Mouse (Mus musculus): ENCODE measurements at regions not wholly inside any gene's neighbourhood (a gene's known extent, or its start where the extent isn't known, plus 50 kb on each side); places are given as distances from the start of the nearest gene placed in this dataset.

- Histone ChIP-seq H3K9ac (no peak overlapping the region), H3K27ac (ENCODE audit: low read depth) (no peak overlapping the region), H3K36me3 (ENCODE audit: insufficient read depth) (no peaks in the 10 kb centered on the region), H3K9me3 (ENCODE audit: low read depth, low read length) (no peaks in the 10 kb centered on the region), H3K4me1 (ENCODE audit: insufficient read depth) (no peaks in the 10 kb centered on the region), H3K4me3 (ENCODE audit: low read depth, low read length) (no peak overlapping the region), H3K4me2 (no peak overlapping the region), H3K27me3 (ENCODE audit: insufficient read depth, low read length) (no peaks in the 10 kb centered on the region)
- DNase-seq = no peak
- TF ChIP-seq CTCF (IDR thresholded peaks at IDR 0.05; ENCODE audit: low read depth) = no peak
- WGBS = 69% methylated on average over 6 of the region's 6 CpGs
- ATAC-seq (ENCODE audit: insufficient read depth) = no peak
Measured at GRCm38 (mm10) chr17:49305116-49305515, 123.0 kb upstream of the Mocs1 start.

GRCm38 (mm10) chr17:49309079-49309478 is 119.1 kb upstream of the Mocs1 start:
- no peak overlapping the region for H3K9ac ChIP-seq
- 15% methylated on average over 5 of the region's 5 CpGs for WGBS
- peak; percentile 83 for ATAC-seq (ENCODE audit: insufficient read depth)
- H3K27ac ChIP-seq (ENCODE audit: low read depth) = no peak overlapping the region
- no peak for TF ChIP-seq CTCF (IDR thresholded peaks at IDR 0.05; ENCODE audit: low read depth)
- H3K4me3 ChIP-seq (ENCODE audit: low read depth, low read length) = no peak overlapping the region
- no peaks in the 10 kb centered on the region for H3K9me3 ChIP-seq (ENCODE audit: low read depth, low read length)
- DNase-seq = peak; percentile 85
- H3K36me3 ChIP-seq (ENCODE audit: insufficient read depth) = no peaks in the 10 kb centered on the region
- no peaks in the 10 kb centered on the region for H3K4me1 ChIP-seq (ENCODE audit: insufficient read depth)
- no peaks in the 10 kb centered on the region for H3K27me3 ChIP-seq (ENCODE audit: insufficient read depth, low read length)
- H3K4me2 ChIP-seq = peak overlapping the region; percentile 46

- no peak for TF ChIP-seq CTCF (IDR thresholded peaks at IDR 0.05; ENCODE audit: low read depth)
- Histone ChIP-seq H3K4me3 (ENCODE audit: low read depth, low read length) (no peak overlapping the region), H3K27me3 (ENCODE audit: insufficient read depth, low read length) (no peaks in the 10 kb centered on the region), H3K27ac (ENCODE audit: low read depth) (no peak overlapping the region), H3K36me3 (ENCODE audit: insufficient read depth) (no peaks in the 10 kb centered on the region), H3K4me1 (ENCODE audit: insufficient read depth) (no peaks in the 10 kb centered on the region), H3K9me3 (ENCODE audit: low read depth, low read length) (no peaks in the 10 kb centered on the region), H3K4me2 (no peak overlapping the region), H3K9ac (no peak overlapping the region)
- ATAC-seq (ENCODE audit: insufficient read depth) = no peak
- 76% methylated on average over 2 of the region's 2 CpGs for WGBS
- DNase-seq = no peak
Measured at GRCm38 (mm10) chr17:49314196-49314595, 114.0 kb upstream of the Mocs1 start.

DNA sequence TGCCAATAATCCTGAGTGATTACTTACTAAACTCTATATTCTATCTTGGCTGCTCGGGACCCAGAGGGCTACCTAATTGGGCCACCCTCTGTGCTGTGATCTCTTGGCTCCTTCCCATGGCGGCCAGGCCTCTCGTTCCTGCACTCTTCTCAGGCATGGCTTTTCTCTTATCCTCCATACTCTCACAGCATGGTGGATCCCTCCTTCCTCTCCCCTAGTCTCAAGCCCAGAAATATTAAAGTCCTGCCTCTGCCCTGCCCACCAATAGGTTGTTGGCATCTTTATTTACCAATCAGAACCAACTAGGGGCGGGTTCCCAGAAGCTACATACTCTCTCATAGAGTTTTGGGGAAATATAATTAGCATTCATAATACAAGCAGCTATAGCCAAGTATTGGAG is 100.6 kb upstream of the Mocs1 start:
- TF ChIP-seq CTCF (IDR thresholded peaks at IDR 0.05; ENCODE audit: low read depth) = no peak
- ATAC-seq (ENCODE audit: insufficient read depth) (no peak), DNase-seq (no peak)
- Histone ChIP-seq H3K9ac (no peak overlapping the region), H3K4me1 (ENCODE audit: insufficient read depth) (no peaks in the 10 kb centered on the region), H3K9me3 (ENCODE audit: low read depth, low read length) (no peaks in the 10 kb centered on the region), H3K36me3 (ENCODE audit: insufficient read depth) (no peaks in the 10 kb centered on the region), H3K27ac (ENCODE audit: low read depth) (no peak overlapping the region), H3K4me3 (ENCODE audit: low read depth, low read length) (no peak overlapping the region), H3K4me2 (no peak overlapping the region), H3K27me3 (ENCODE audit: insufficient read depth, low read length) (no peaks in the 10 kb centered on the region)
- WGBS = 58% methylated on average over 4 of the region's 4 CpGs

- H3K27ac ChIP-seq (ENCODE audit: low read depth) = no peak overlapping the region
- peak; percentile 60; the same call in 1 of the 2 replicates for ATAC-seq (ENCODE audit: insufficient read depth)
- 44% methylated on average over 5 of the region's 5 CpGs for WGBS
Measured at GRCm38 (mm10) chr17:49335318-49335717, 92.8 kb upstream of the Mocs1 start.

GRCm38 (mm10) chr17:49337881-49338280 is 90.3 kb upstream of the Mocs1 start:
- no peak overlapping the region for H3K27ac ChIP-seq (ENCODE audit: low read depth)
- H3K4me1 ChIP-seq (ENCODE audit: insufficient read depth) = no peaks in the 10 kb centered on the region
- DNase-seq (peak; percentile 2), ATAC-seq (ENCODE audit: insufficient read depth) (no peak)
- H3K9ac ChIP-seq = no peak overlapping the region
- H3K27me3 ChIP-seq (ENCODE audit: insufficient read depth, low read length) = no peaks in the 10 kb centered on the region
- H3K4me3 ChIP-seq (ENCODE audit: low read depth, low read length) = no peak overlapping the region
- TF ChIP-seq CTCF (IDR thresholded peaks at IDR 0.05; ENCODE audit: low read depth) = no peak
- WGBS = 78% methylated on average over 5 of the region's 5 CpGs
- H3K36me3 ChIP-seq (ENCODE audit: insufficient read depth) = no peaks in the 10 kb centered on the region
- H3K9me3 ChIP-seq (ENCODE audit: low read depth, low read length) = peaks cover 3% of the 10 kb centered on the region; the same call in 1 of the 2 replicates
- no peak overlapping the region for H3K4me2 ChIP-seq

More at GRCm38 (mm10) chr17:49335318-49335717, 92.8 kb upstream of the Mocs1 start:
- no peak for TF ChIP-seq CTCF (IDR thresholded peaks at IDR 0.05; ENCODE audit: low read depth)
- no peaks in the 10 kb centered on the region for H3K9me3 ChIP-seq (ENCODE audit: low read depth, low read length)
- no peak overlapping the region for H3K4me2 ChIP-seq
- no peaks in the 10 kb centered on the region for H3K36me3 ChIP-seq (ENCODE audit: insufficient read depth)
- H3K9ac ChIP-seq = no peak overlapping the region
- H3K4me1 ChIP-seq (ENCODE audit: insufficient read depth) = no peaks in the 10 kb centered on the region
- no peak overlapping the region for H3K4me3 ChIP-seq (ENCODE audit: low read depth, low read length)
- no peaks in the 10 kb centered on the region for H3K27me3 ChIP-seq (ENCODE audit: insufficient read depth, low read length)
- DNase-seq = peak; percentile 79

- Histone ChIP-seq H3K9ac (no peak overlapping the region), H3K4me1 (ENCODE audit: insufficient read depth) (no peaks in the 10 kb centered on the region), H3K36me3 (ENCODE audit: insufficient read depth) (no peaks in the 10 kb centered on the region), H3K9me3 (ENCODE audit: low read depth, low read length) (peaks cover 3% of the 10 kb centered on the region; the same call in 1 of the 2 replicates), H3K27ac (ENCODE audit: low read depth) (no peak overlapping the region), H3K27me3 (ENCODE audit: insufficient read depth, low read length) (no peaks in the 10 kb centered on the region), H3K4me2 (no peak overlapping the region), H3K4me3 (ENCODE audit: low read depth, low read length) (no peak overlapping the region)
- ATAC-seq (ENCODE audit: insufficient read depth) = no peak
- WGBS = 72% methylated on average over 2 of the region's 2 CpGs
- TF ChIP-seq CTCF (IDR thresholded peaks at IDR 0.05; ENCODE audit: low read depth) = no peak
- DNase-seq = no peak
Measured at GRCm38 (mm10) chr17:49342636-49343035, 85.5 kb upstream of the Mocs1 start.

DNA sequence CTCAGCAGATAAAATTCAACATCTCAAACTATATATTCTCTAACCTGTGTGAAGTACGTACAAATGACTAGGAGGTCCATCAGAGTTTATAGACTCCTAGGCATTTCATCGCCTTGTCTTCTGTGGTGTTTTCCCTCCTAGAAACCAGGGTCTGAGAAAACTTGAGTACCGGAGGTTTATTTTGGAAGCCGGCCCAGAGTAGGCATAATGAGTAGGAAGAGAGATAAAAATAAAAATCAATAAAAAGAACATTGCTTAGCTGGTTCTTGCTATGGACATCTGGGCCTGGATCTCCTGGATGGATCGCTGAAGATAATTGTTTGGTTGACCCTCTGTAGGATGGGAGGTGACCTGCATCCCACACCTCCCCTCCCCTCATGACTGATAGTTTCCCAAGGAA is 81.5 kb upstream of the Mocs1 start:
- WGBS = 57% methylated on average over 5 of the region's 5 CpGs
- Histone ChIP-seq H3K9ac (no peak overlapping the region), H3K27me3 (ENCODE audit: insufficient read depth, low read length) (no peaks in the 10 kb centered on the region), H3K4me1 (ENCODE audit: insufficient read depth) (no peaks in the 10 kb centered on the region), H3K4me2 (no peak overlapping the region), H3K4me3 (ENCODE audit: low read depth, low read length) (no peak overlapping the region), H3K27ac (ENCODE audit: low read depth) (no peak overlapping the region), H3K9me3 (ENCODE audit: low read depth, low read length) (no peaks in the 10 kb centered on the region), H3K36me3 (ENCODE audit: insufficient read depth) (no peaks in the 10 kb centered on the region)
- ATAC-seq (ENCODE audit: insufficient read depth) = no peak
- TF ChIP-seq CTCF (IDR thresholded peaks at IDR 0.05; ENCODE audit: low read depth) = no peak
- DNase-seq = no peak

Measured in lung, embryonic 14.5 days (tissue).